Mouse (Mus musculus): ENCODE results near the gene Dgcr2.

Dgcr2 gene

GRCm38 (mm10) chr16:17843701-17844365 is 54.5 kb downstream of the Dgcr2 start:
- peak; percentile 76 for DNase-seq

- DNase-seq, result peak; percentile 71
Observed at GRCm38 (mm10) chr16:17842437-17842836, 55.9 kb downstream of the Dgcr2 start.

- peak; percentile 86 for DNase-seq
Observed at GRCm38 (mm10) chr16:17839976-17840375, 58.4 kb downstream of the Dgcr2 start.

GRCm38 (mm10) chr16:17838051-17838450 is 60.3 kb downstream of the Dgcr2 start, which contains the start of gene Car15:
Gene Car15 (minus strand): TSS chr16:17838364.
- DNase-seq, result peak; percentile 24

GRCm38 (mm10) chr16:17835481-17835880 is 62.9 kb downstream of the Dgcr2 start:
- peak; percentile 63 for DNase-seq

GRCm38 (mm10) chr16:17834543-17834942 is 63.8 kb downstream of the Dgcr2 start:
- DNase-seq, result no peak

GRCm38 (mm10) chr16:17833681-17834399 is 64.5 kb downstream of the Dgcr2 start:
- DNase-seq, result peak; percentile 77

- DNase-seq, result peak; percentile 73
Observed at GRCm38 (mm10) chr16:17833321-17833680, 65.1 kb downstream of the Dgcr2 start.

- no peak for DNase-seq
Observed at GRCm38 (mm10) chr16:17832821-17833220, 65.5 kb downstream of the Dgcr2 start, which contains the start of gene B830017H08Rik. Gene B830017H08Rik (plus strand): TSS chr16:17833121.

GRCm38 (mm10) chr16:17831781-17832180 is 66.6 kb downstream of the Dgcr2 start:
- no peak for DNase-seq

GRCm38 (mm10) chr16:17830385-17831178 is 67.8 kb downstream of the Dgcr2 start:
- DNase-seq, result peak; percentile 62

- peak; percentile 12 for DNase-seq
Observed at GRCm38 (mm10) chr16:17828867-17829266, 69.5 kb downstream of the Dgcr2 start.

GRCm38 (mm10) chr16:17828229-17828628 is 70.1 kb downstream of the Dgcr2 start:
- no peak for DNase-seq

- DNase-seq, result peak; percentile 88
Observed at GRCm38 (mm10) chr16:17826500-17826899, 71.9 kb downstream of the Dgcr2 start.

GRCm38 (mm10) chr16:17816528-17816927 is 81.8 kb downstream of the Dgcr2 start:
- no peak for DNase-seq

GRCm38 (mm10) chr16:17815411-17816402 is 82.7 kb downstream of the Dgcr2 start:
- DNase-seq, result peak; percentile 67

GRCm38 (mm10) chr16:17813173-17813572 is 85.2 kb downstream of the Dgcr2 start:
- no peak for DNase-seq

- DNase-seq, result no peak
Observed at GRCm38 (mm10) chr16:17812120-17812519, 86.2 kb downstream of the Dgcr2 start.

GRCm38 (mm10) chr16:17809711-17810110 is 88.7 kb downstream of the Dgcr2 start:
- no peak for DNase-seq

- DNase-seq, result no peak
Observed at GRCm38 (mm10) chr16:17809125-17809524, 89.2 kb downstream of the Dgcr2 start.

- peak; percentile 87 for DNase-seq
Observed at GRCm38 (mm10) chr16:17807192-17808009, 91.0 kb downstream of the Dgcr2 start.
